Mouse (Mus musculus): ENCODE measurements at regions not wholly inside any gene's neighbourhood (a gene's known extent, or its start where the extent isn't known, plus 50 kb on each side); places are given as distances from the start of the nearest gene placed in this dataset.

- no peak for DNase-seq
Measured at GRCm38 (mm10) chr13:101954521-101954920, 186.5 kb upstream of the Pik3r1 start.

GRCm38 (mm10) chr13:101955806-101956418 is 187.9 kb upstream of the Pik3r1 start:
- no peak for DNase-seq

- peak; percentile 12 for DNase-seq
Measured at GRCm38 (mm10) chr13:101957782-101958181, 189.8 kb upstream of the Pik3r1 start.

GRCm38 (mm10) chr13:101965537-101965936 is 197.5 kb upstream of the Pik3r1 start:
- DNase-seq = no peak

- peak; percentile 19 for DNase-seq
Measured at GRCm38 (mm10) chr13:101966799-101967397, 198.9 kb upstream of the Pik3r1 start.

- no peak for DNase-seq
Measured at GRCm38 (mm10) chr13:101967466-101967865, 199.4 kb upstream of the Pik3r1 start.

GRCm38 (mm10) chr13:101976766-101977165 is 208.7 kb upstream of the Pik3r1 start:
- DNase-seq = no peak

- peak; percentile 13 for DNase-seq
Measured at GRCm38 (mm10) chr13:101980171-101980835, 212.3 kb upstream of the Pik3r1 start.

- no peak for DNase-seq
Measured at GRCm38 (mm10) chr13:101988637-101989413, 220.8 kb upstream of the Pik3r1 start.

GRCm38 (mm10) chr13:101991729-101992128 is 223.7 kb upstream of the Pik3r1 start:
- DNase-seq = no peak

- peak; percentile 9 for DNase-seq
Measured at GRCm38 (mm10) chr13:101994779-101995178, 226.8 kb upstream of the Pik3r1 start.

- DNase-seq = no peak
Measured at GRCm38 (mm10) chr13:101995529-101995928, 227.5 kb upstream of the Pik3r1 start.

GRCm38 (mm10) chr13:101996144-101996543 is 228.1 kb upstream of the Pik3r1 start:
- DNase-seq = no peak

- DNase-seq = no peak
Measured at GRCm38 (mm10) chr13:101997415-101997814, 229.4 kb upstream of the Pik3r1 start.

GRCm38 (mm10) chr13:102006565-102006964 is 238.5 kb upstream of the Pik3r1 start:
- no peak for DNase-seq

- DNase-seq = no peak
Measured at GRCm38 (mm10) chr13:102011965-102012364, 243.9 kb upstream of the Pik3r1 start.

- DNase-seq = no peak
Measured at GRCm38 (mm10) chr13:102014514-102014913, 246.5 kb upstream of the Pik3r1 start.

GRCm38 (mm10) chr13:102014958-102015357 is 246.9 kb upstream of the Pik3r1 start:
- no peak for DNase-seq

- no peak for DNase-seq
Measured at GRCm38 (mm10) chr13:102016518-102016917, 248.5 kb upstream of the Pik3r1 start.

- DNase-seq = no peak
Measured at GRCm38 (mm10) chr13:102022273-102022672, 254.3 kb upstream of the Pik3r1 start.

- DNase-seq = no peak
Measured at GRCm38 (mm10) chr13:102022757-102023156, 254.7 kb upstream of the Pik3r1 start.

GRCm38 (mm10) chr13:102023624-102024023 is 255.6 kb upstream of the Pik3r1 start:
- DNase-seq = no peak

- DNase-seq = no peak
Measured at GRCm38 (mm10) chr13:102025138-102025537, 257.1 kb upstream of the Pik3r1 start.
